9 mouse cellular contexts compared by ENCODE assay signal in genomic region chr6:22002521-22003199, GRCm38 (mm10). TPM values are rescaled to one million over a fixed set of nuclear protein-coding genes. Genes with fewer than 3 reads are reported as not detected.
DNase-seq lines count a peak whose midpoint lies in the region; ATAC-seq and TF ChIP-seq lines count a peak whose summit lies in the region.
"Had no signal": no experiment of that assay in that cellular context is flagged by ENCODE, and none has a peak within 500 bp of the region (broad histone marks: within the 10 kb centered on the region; RNA-seq: fewer than 3 reads in every experiment).

No protein-coding gene starts in this region.

- no peaks in the 10 kb centered on the region for H3K9me3 ChIP-seq in forebrain, embryonic 10.5 days
- no peaks in the 10 kb centered on the region for H3K9me3 ChIP-seq in forebrain, embryonic 16.5 days (ENCODE audit: control insufficient read depth, low read length)
- H3K9me3 ChIP-seq in limb, embryonic 10.5 days (replicated peaks) = no peaks in the 10 kb centered on the region

- H3K27ac ChIP-seq in forebrain, embryonic 10.5 days = peak overlapping the region; percentile 26; the same call in 1 of the 2 replicates
- no peak overlapping the region for H3K27ac ChIP-seq in forebrain, embryonic 16.5 days (ENCODE audit: low read length)
- peak overlapping the region; percentile 77 for H3K27ac ChIP-seq in testis, adult 2 months (ENCODE audit: control insufficient read depth, insufficient read depth, low read depth, low read length)
- H3K27ac ChIP-seq in limb, embryonic 10.5 days = peak overlapping the region; percentile 66

- no peak overlapping the region for H3K4me2 ChIP-seq in forebrain, embryonic 16.5 days (ENCODE audit: low read length)

- no peaks in the 10 kb centered on the region for H3K36me3 ChIP-seq in forebrain, embryonic 10.5 days (replicated peaks)
- H3K36me3 ChIP-seq in forebrain, embryonic 16.5 days (ENCODE audit: control insufficient read depth, insufficient read depth) = no peaks in the 10 kb centered on the region
- H3K36me3 ChIP-seq in testis, adult 2 months (ENCODE audit: control insufficient read depth, insufficient read depth, low read length) = no peaks in the 10 kb centered on the region
- peaks cover 44% of the 10 kb centered on the region for H3K36me3 ChIP-seq in limb, embryonic 10.5 days

- no peak for DNase-seq in forebrain, embryonic 10.5 days (ENCODE audit: extremely low spot score, low spot score)
- DNase-seq in testis, postnatal 14 days (ENCODE audit: low spot score) = no peak
- no peak for DNase-seq in limb, embryonic 10.5 days (ENCODE audit: low spot score)
- no peak for DNase-seq in cerebellum, adult 11 months
- no peak for DNase-seq in right cerebral cortex, postnatal 4 days
- no peak for DNase-seq in B cell, adult 2 months
- DNase-seq: right cerebral cortex, postnatal 25 days had no signal

- no peak overlapping the region for H3K9ac ChIP-seq in forebrain, embryonic 16.5 days (replicated peaks; ENCODE audit: low read depth, low read length)

- peak overlapping the region; percentile 11; the same call in 1 of the 2 replicates for H3K4me3 ChIP-seq in forebrain, embryonic 10.5 days
- H3K4me3 ChIP-seq in forebrain, embryonic 16.5 days (replicated peaks; ENCODE audit: low read length) = no peak overlapping the region
- no peak overlapping the region for H3K4me3 ChIP-seq in testis, adult 2 months (ENCODE audit: control insufficient read depth, low read depth, low read length)
- no peak overlapping the region for H3K4me3 ChIP-seq in limb, embryonic 10.5 days

- peaks cover 40% of the 10 kb centered on the region for H3K4me1 ChIP-seq in forebrain, embryonic 10.5 days
- H3K4me1 ChIP-seq in forebrain, embryonic 16.5 days (replicated peaks; ENCODE audit: control insufficient read depth, insufficient read depth, low read length) = no peaks in the 10 kb centered on the region
- peaks cover 5% of the 10 kb centered on the region for H3K4me1 ChIP-seq in testis, adult 2 months (ENCODE audit: control insufficient read depth, insufficient read depth, low read length)
- peaks cover 65% of the 10 kb centered on the region for H3K4me1 ChIP-seq in limb, embryonic 10.5 days

- 32% methylated on average over 17 of the region's 17 CpGs for WGBS in forebrain, embryonic 10.5 days
- 44% methylated on average over 17 of the region's 17 CpGs for WGBS in forebrain, embryonic 16.5 days
- WGBS in limb, embryonic 10.5 days = 65% methylated on average over 17 of the region's 17 CpGs

- TF ChIP-seq POLR2A in testis, adult 2 months (IDR thresholded peaks at IDR 0.05; ENCODE audit: control insufficient read depth, low read depth, low read length) = no peak

- no peak for ATAC-seq in forebrain, embryonic 16.5 days

- no peak for TF ChIP-seq CTCF in testis, adult 2 months (IDR thresholded peaks at IDR 0.05; ENCODE audit: control insufficient read depth, insufficient read depth, insufficient replicate concordance, low read depth, low read length)

- H3K27me3 ChIP-seq in forebrain, embryonic 10.5 days (ENCODE audit: poor library complexity, severe bottlenecking) = peaks cover 43% of the 10 kb centered on the region
- no peaks in the 10 kb centered on the region for H3K27me3 ChIP-seq in forebrain, embryonic 16.5 days (replicated peaks; ENCODE audit: control insufficient read depth, insufficient read depth, low read length)
- no peaks in the 10 kb centered on the region for H3K27me3 ChIP-seq in testis, adult 2 months (ENCODE audit: control insufficient read depth, insufficient read depth, low read length)
- no peaks in the 10 kb centered on the region for H3K27me3 ChIP-seq in limb, embryonic 10.5 days (ENCODE audit: low read depth, poor library complexity, severe bottlenecking)

RNA-seq across cellular contexts. Expression of gene Cped1, which starts 16.9 kb away (rescaled TPM):
- 24.3 and 25.5 TPM in 2 replicates for polyA plus RNA-seq in forebrain, embryonic 10.5 days (2016; fragmentation: Nextera tagmentation; extraction: Ambion mirVana)
- 3.2 and 4.4 TPM in 2 replicates for polyA plus RNA-seq in forebrain, embryonic 16.5 days (2015; fragmentation: Nextera tagmentation; extraction: Ambion mirVana)
- 1.3 and 1.8 TPM in 2 replicates for polyA plus RNA-seq in testis, adult 2 months (2012; rRNA removed)
- 58.8 and 63.8 TPM in 2 replicates for polyA plus RNA-seq in limb, embryonic 10.5 days (2016; fragmentation: Nextera tagmentation; extraction: Ambion mirVana)

RNA-seq across cellular contexts. Expression of gene Ing3, which starts 53.3 kb away (rescaled TPM):
- 48.4 and 59.5 TPM in 2 replicates for polyA plus RNA-seq in forebrain, embryonic 10.5 days (2016; fragmentation: Nextera tagmentation; extraction: Ambion mirVana)
- 60.0 and 68.1 TPM in 2 replicates for polyA plus RNA-seq in forebrain, embryonic 16.5 days (2015; fragmentation: Nextera tagmentation; extraction: Ambion mirVana)
- polyA plus RNA-seq in testis, adult 2 months (2012; rRNA removed) = 14.2 and 15.6 TPM in 2 replicates
- polyA plus RNA-seq in limb, embryonic 10.5 days (2016; fragmentation: Nextera tagmentation; extraction: Ambion mirVana) = 52.2 and 57.8 TPM in 2 replicates
